Mouse (Mus musculus): Measurements from ENCODE around the gene Fancl. TPM values are rescaled to one million over a fixed set of nuclear protein-coding genes. Genes with fewer than 3 reads are reported as not detected.
A peak's percentile ranks its signal among the peaks of the same experiment; 100 is the strongest.

Fancl gene
- polyA plus RNA-seq, 1 experiment from 2014 or later, result 14.4 TPM

DNA sequence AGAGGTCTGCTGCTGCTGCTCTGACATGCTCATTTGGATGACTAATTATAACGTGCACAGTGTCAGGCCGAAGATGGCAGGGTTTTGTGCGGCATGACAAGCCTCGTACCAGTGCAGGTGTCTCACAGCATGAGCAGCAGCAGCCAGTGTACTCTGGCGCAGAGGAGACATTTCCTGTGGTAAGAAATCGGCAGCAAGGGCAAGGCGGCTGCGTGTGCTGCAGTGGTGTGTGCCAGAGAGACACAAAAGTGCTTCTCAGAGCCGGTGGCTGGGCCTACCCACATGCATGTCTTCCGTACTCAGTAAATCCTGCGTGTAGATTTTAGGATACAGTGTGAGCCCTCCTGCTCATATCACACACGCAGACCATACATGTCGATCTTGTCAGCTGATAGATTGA lies 51.9 kb downstream of the Fancl start:
- no peak overlapping the region for H3K9ac ChIP-seq (replicated peaks)
- no peaks in the 10 kb centered on the region for H3K9me3 ChIP-seq
- H3K36me3 ChIP-seq, result no peaks in the 10 kb centered on the region
- peak overlapping the region; percentile 72 for H3K27ac ChIP-seq (replicated peaks)
- peaks cover 6% of the 10 kb centered on the region; the same call in 1 of the 2 replicates for H3K4me1 ChIP-seq
- peak; percentile 75 for ATAC-seq (replicated peaks)
- no peak overlapping the region for H3K4me3 ChIP-seq
- 56% methylated on average over 13 of the region's 13 CpGs for WGBS
- peak overlapping the region; percentile 19; the same call in 1 of the 2 replicates for H3K4me2 ChIP-seq (replicated peaks)
- H3K27me3 ChIP-seq, result no peaks in the 10 kb centered on the region

DNA sequence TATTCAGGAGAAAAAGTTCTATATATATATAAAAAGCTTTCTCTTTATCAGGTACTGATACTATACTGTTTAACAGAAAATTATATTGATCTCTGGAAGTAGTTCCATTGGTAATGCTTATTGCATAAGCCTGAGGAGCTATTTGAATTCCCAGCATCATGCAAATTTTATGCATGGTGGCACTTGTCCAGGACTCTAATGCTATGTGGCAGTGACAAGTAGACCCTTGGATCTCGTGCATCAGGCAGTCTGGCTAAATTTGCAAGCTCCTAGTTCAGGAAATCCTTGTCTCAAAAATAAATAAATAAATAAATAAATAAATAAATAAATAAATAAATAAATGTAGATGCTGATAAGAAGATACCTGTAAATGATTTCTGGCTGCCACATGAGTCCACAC lies 55.2 kb downstream of the Fancl start:
- no peak for ATAC-seq (replicated peaks)
- no peak overlapping the region for H3K9ac ChIP-seq (replicated peaks)
- H3K4me1 ChIP-seq, result peaks cover 6% of the 10 kb centered on the region; the same call in 1 of the 2 replicates
- H3K4me3 ChIP-seq, result no peak overlapping the region
- H3K9me3 ChIP-seq, result no peaks in the 10 kb centered on the region
- no peak overlapping the region for H3K27ac ChIP-seq (replicated peaks)
- H3K36me3 ChIP-seq, result no peaks in the 10 kb centered on the region
- H3K4me2 ChIP-seq (replicated peaks), result no peak overlapping the region
- no peaks in the 10 kb centered on the region for H3K27me3 ChIP-seq
- 24% methylated on average over 1 of the region's 1 CpGs for WGBS

DNA sequence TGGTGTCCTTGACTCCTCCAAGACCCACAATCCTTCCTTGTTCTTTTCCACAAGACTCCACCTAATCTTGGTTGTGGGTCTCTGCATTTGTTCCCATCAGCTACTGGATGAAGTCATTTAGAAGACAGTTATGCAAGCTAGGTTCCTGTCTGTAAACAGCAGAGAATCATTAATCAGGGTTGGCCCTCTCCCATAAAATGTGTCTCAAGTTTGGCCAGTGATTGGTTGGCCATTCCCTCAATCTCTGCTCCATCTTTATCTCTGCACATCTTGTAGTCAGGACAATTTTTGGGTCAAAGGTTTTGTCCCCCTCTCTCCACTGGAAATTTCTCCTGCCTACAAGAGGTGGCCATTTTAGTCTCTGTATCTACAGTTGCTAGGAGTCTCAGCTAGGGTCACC lies 58.4 kb downstream of the Fancl start:
- Histone ChIP-seq H3K4me1 (no peaks in the 10 kb centered on the region), H3K36me3 (no peaks in the 10 kb centered on the region), H3K9me3 (no peaks in the 10 kb centered on the region), H3K27me3 (no peaks in the 10 kb centered on the region), H3K27ac (replicated peaks) (no peak overlapping the region), H3K4me2 (replicated peaks) (no peak overlapping the region), H3K4me3 (no peak overlapping the region), H3K9ac (replicated peaks) (no peak overlapping the region)
- no peak for ATAC-seq (replicated peaks)

DNA sequence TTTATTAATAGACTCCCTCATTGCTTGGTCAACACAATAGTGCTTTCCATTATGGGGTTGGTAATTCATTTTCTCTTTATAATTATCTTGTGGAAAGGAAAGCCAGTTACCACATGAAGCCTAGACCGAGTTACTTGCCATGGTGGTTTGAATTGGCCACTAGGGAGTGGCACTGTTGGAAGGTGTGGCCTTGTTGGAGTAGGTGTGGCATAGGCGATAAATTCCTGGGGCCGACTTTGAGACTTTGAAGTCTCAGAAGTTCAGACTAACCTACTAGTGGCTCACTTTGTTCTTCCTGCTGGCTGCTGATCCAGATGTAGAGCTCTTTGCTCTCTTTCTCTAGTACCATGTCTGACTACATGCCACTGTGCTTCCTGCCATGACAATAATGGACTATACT lies 63.9 kb downstream of the Fancl start:
- H3K36me3 ChIP-seq, result no peaks in the 10 kb centered on the region
- H3K9ac ChIP-seq (replicated peaks), result no peak overlapping the region
- no peaks in the 10 kb centered on the region for H3K4me1 ChIP-seq
- H3K27me3 ChIP-seq, result no peaks in the 10 kb centered on the region
- H3K9me3 ChIP-seq, result no peaks in the 10 kb centered on the region
- no peak overlapping the region for H3K4me2 ChIP-seq (replicated peaks)
- no peak overlapping the region for H3K27ac ChIP-seq (replicated peaks)
- H3K4me3 ChIP-seq, result no peak overlapping the region
- no peak for ATAC-seq (replicated peaks)
- 94% methylated on average over 3 of the region's 3 CpGs for WGBS

DNA sequence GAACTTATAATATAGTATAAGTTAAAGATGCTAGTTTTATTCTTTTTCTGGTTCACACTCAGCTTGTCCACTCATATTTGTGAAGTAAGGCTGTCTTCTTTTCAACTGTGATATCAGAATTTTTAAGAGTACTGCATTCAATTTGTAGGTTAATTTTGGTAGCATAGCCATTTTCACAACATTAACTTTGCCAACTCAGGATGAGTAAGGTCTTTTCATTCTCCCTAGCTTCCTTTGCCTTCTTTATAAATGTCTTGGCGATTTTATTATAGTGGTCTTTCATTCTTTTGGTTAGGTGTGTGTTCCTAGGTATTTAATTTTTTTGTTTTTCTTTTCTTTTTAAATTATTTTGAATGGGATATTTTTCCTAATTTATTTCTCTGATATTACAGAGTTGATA lies 64.7 kb downstream of the Fancl start:
- H3K4me1 ChIP-seq, result no peaks in the 10 kb centered on the region
- no peak overlapping the region for H3K4me2 ChIP-seq (replicated peaks)
- H3K27me3 ChIP-seq, result no peaks in the 10 kb centered on the region
- H3K9me3 ChIP-seq, result no peaks in the 10 kb centered on the region
- no peak for ATAC-seq (replicated peaks)
- 92% methylated on average over 1 of the region's 1 CpGs for WGBS
- no peak overlapping the region for H3K9ac ChIP-seq (replicated peaks)
- no peaks in the 10 kb centered on the region for H3K36me3 ChIP-seq
- no peak overlapping the region for H3K27ac ChIP-seq (replicated peaks)
- no peak overlapping the region for H3K4me3 ChIP-seq

- ATAC-seq (replicated peaks), result no peak
- 89% methylated on average over 2 of the region's 2 CpGs for WGBS
- H3K36me3 ChIP-seq, result no peaks in the 10 kb centered on the region
- no peak overlapping the region for H3K4me2 ChIP-seq (replicated peaks)
- no peak overlapping the region for H3K9ac ChIP-seq (replicated peaks)
- H3K4me3 ChIP-seq, result no peak overlapping the region
- H3K4me1 ChIP-seq, result no peaks in the 10 kb centered on the region
- no peaks in the 10 kb centered on the region for H3K27me3 ChIP-seq
- no peak overlapping the region for H3K27ac ChIP-seq (replicated peaks)
- no peaks in the 10 kb centered on the region for H3K9me3 ChIP-seq
Measured at GRCm38 (mm10) chr11:26451228-26451627, 65.3 kb downstream of the Fancl start.

DNA sequence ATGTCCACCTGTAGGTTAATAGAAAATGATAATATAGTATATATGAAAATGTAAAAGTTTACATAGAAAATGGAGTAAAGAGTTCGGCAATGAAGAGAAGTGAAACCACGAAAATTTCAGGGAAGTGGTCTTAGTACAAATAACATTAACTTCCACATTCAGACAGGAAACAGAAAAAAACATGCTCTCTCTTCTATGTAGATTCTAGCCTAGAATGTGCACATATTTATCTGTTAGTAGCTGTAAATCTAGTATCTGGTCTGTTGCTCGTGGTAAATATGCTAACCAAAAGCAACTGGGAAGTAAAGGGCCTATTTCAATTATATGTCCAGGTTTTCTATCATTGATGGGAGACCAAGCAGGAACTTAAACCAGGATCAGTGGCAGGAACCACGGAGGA lies 66.8 kb downstream of the Fancl start:
- H3K9ac ChIP-seq (replicated peaks), result no peak overlapping the region
- H3K4me3 ChIP-seq, result no peak overlapping the region
- H3K36me3 ChIP-seq, result no peaks in the 10 kb centered on the region
- H3K27me3 ChIP-seq, result no peaks in the 10 kb centered on the region
- 93% methylated on average over 4 of the region's 4 CpGs for WGBS
- no peak overlapping the region for H3K4me2 ChIP-seq (replicated peaks)
- no peaks in the 10 kb centered on the region for H3K9me3 ChIP-seq
- no peak overlapping the region for H3K27ac ChIP-seq (replicated peaks)
- H3K4me1 ChIP-seq, result no peaks in the 10 kb centered on the region
- ATAC-seq (replicated peaks), result no peak

DNA sequence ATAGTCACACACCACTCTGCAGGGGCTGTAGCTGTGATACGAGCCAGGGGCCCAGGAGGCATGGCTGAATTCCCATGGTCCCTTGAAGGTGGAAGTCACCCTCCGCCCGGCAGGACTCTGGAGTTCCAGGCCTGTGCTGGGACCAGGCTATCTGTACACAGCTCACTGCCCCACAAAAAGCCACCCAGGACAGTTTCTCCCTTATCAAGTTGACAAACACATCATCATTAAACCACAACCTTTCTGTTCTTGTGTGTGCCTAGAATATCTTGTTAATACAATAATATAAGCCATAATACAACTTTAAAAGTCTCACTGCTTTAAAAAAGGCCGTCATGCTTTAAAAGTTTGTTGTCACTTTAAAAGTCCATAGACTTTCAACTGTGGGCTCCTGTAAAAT lies 68.1 kb downstream of the Fancl start:
- Histone ChIP-seq H3K36me3 (no peaks in the 10 kb centered on the region), H3K4me3 (no peak overlapping the region), H3K9ac (replicated peaks) (no peak overlapping the region), H3K4me2 (replicated peaks) (no peak overlapping the region), H3K9me3 (no peaks in the 10 kb centered on the region), H3K4me1 (no peaks in the 10 kb centered on the region), H3K27me3 (no peaks in the 10 kb centered on the region), H3K27ac (replicated peaks) (no peak overlapping the region)
- ATAC-seq (replicated peaks), result no peak
- 88% methylated on average over 4 of the region's 4 CpGs for WGBS

- H3K4me1 ChIP-seq, result peaks cover 21% of the 10 kb centered on the region
- 41% methylated on average over 6 of the region's 6 CpGs for WGBS
- no peaks in the 10 kb centered on the region; the same call in none of the 2 replicates for H3K36me3 ChIP-seq
- ATAC-seq (replicated peaks), result peak; percentile 65
- H3K9me3 ChIP-seq, result no peaks in the 10 kb centered on the region
- H3K9ac ChIP-seq (replicated peaks), result no peak overlapping the region
- no peak overlapping the region for H3K27ac ChIP-seq (replicated peaks)
- no peak overlapping the region for H3K4me3 ChIP-seq
- H3K27me3 ChIP-seq, result no peaks in the 10 kb centered on the region
- H3K4me2 ChIP-seq (replicated peaks), result no peak overlapping the region
Measured at GRCm38 (mm10) chr11:26477037-26477739, 91.3 kb downstream of the Fancl start.

- 32% methylated on average over 3 of the region's 3 CpGs for WGBS
- peak overlapping the region; percentile 41 for H3K27ac ChIP-seq (replicated peaks)
- H3K27me3 ChIP-seq, result no peaks in the 10 kb centered on the region
- H3K4me1 ChIP-seq, result peaks cover 16% of the 10 kb centered on the region
- H3K9me3 ChIP-seq, result no peaks in the 10 kb centered on the region
- H3K9ac ChIP-seq (replicated peaks), result no peak overlapping the region
- no peaks in the 10 kb centered on the region for H3K36me3 ChIP-seq
- H3K4me3 ChIP-seq, result no peak overlapping the region
- peak; percentile 79 for ATAC-seq (replicated peaks)
- no peak overlapping the region for H3K4me2 ChIP-seq (replicated peaks)
Measured at GRCm38 (mm10) chr11:26481691-26482242, 95.8 kb downstream of the Fancl start.

DNA sequence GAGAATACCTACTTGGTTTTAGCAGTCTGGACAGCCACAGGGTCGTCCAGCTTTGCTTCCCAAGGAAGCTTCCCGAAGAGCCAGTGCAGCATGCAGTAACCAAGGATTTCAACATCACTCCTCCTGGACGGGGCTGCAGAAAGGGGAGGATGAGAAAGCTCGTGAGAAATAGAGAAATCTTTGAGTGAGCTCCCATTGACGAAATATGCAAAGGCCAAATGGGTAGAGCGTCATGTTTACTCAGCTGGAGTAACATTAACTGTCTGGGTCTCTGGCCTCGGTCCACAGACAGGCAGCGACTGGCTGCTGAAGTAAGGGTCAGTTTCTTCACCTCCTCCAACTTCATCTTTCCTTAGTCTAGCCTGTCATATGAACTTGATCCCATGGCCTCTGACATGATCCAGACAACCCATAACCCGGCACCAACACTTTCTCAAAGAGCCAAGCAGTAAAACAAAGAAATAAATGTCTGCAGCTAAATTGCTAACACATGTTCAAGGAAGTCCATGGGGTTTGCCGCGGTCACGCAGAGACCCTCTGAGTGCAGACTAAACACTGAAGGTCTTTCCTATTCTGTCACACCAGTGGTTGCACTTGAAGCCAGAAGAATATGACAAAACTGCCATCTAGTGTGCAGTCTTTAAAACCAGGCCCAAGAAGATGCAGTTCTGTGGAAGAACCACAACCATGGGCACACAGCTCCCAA lies 104.0 kb downstream of the Fancl start:
- Histone ChIP-seq H3K4me3 (no peak overlapping the region), H3K4me2 (replicated peaks) (no peak overlapping the region), H3K27ac (replicated peaks) (no peak overlapping the region), H3K36me3 (no peaks in the 10 kb centered on the region), H3K9me3 (no peaks in the 10 kb centered on the region), H3K9ac (replicated peaks) (no peak overlapping the region), H3K4me1 (no peaks in the 10 kb centered on the region), H3K27me3 (no peaks in the 10 kb centered on the region)
- peak; percentile 82 for ATAC-seq (replicated peaks)
- 81% methylated on average over 12 of the region's 12 CpGs for WGBS

DNA sequence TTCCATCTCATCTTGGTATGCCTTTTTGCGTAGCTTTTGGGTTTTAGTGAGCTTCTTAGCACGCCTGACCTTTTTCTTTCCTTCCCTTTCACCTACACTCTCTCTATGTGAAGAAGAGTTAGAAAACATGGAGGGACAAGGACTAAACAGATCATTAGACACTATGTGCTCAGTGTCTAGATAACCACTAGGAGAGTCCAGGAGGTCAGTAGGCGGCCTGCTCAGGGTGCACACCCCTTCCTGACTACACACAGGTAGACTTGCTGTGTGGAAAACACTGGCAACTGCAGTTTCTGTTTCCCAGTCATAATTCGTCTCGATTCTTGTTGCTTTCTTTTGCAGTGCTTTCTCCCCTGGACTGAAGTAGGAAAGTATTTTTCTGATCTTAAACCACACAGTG lies 110.0 kb downstream of the Fancl start:
- 94% methylated on average over 5 of the region's 5 CpGs for WGBS
- H3K9ac ChIP-seq (replicated peaks), result no peak overlapping the region

More for the DNA sequence above, 110.0 kb downstream of the Fancl start:
- no peaks in the 10 kb centered on the region for H3K9me3 ChIP-seq
- no peak overlapping the region for H3K27ac ChIP-seq (replicated peaks)
- no peak overlapping the region for H3K4me2 ChIP-seq (replicated peaks)
- no peaks in the 10 kb centered on the region for H3K36me3 ChIP-seq
- ATAC-seq (replicated peaks), result no peak
- no peak overlapping the region for H3K4me3 ChIP-seq
- H3K4me1 ChIP-seq, result no peaks in the 10 kb centered on the region
- no peaks in the 10 kb centered on the region for H3K27me3 ChIP-seq

Measured in forebrain, embryonic 15.5 days (tissue).